Mouse (Mus musculus) lung, postnatal 25 days (tissue): ENCODE data around the gene Dynlt1a.
A peak's percentile ranks its signal among the peaks of the same experiment; 100 is the strongest.
"Not testable (repeated sequence)": the region's sequence is repeated elsewhere in the genome, so short reads cannot be mapped to it uniquely, and the experiment has no call there.

ENCODE experiments used
- DNase-seq: peaks from one replicate; pipeline ENCODE4 v3.0.0; 2022; ENCODE audit warnings: low spot score

Gene Dynlt1a

GRCm38 (mm10) chr17:6286169-6286568 lies 31.1 kb downstream of the Dynlt1a start:
- DNase-seq = not testable (repeated sequence)

GRCm38 (mm10) chr17:6283137-6283536 lies 34.2 kb downstream of the Dynlt1a start:
- not testable (repeated sequence) for DNase-seq

GRCm38 (mm10) chr17:6280513-6280912 lies 36.8 kb downstream of the Dynlt1a start:
- DNase-seq = not testable (repeated sequence)

GRCm38 (mm10) chr17:6279772-6280171 lies 37.5 kb downstream of the Dynlt1a start:
- not testable (repeated sequence) for DNase-seq

DNA sequence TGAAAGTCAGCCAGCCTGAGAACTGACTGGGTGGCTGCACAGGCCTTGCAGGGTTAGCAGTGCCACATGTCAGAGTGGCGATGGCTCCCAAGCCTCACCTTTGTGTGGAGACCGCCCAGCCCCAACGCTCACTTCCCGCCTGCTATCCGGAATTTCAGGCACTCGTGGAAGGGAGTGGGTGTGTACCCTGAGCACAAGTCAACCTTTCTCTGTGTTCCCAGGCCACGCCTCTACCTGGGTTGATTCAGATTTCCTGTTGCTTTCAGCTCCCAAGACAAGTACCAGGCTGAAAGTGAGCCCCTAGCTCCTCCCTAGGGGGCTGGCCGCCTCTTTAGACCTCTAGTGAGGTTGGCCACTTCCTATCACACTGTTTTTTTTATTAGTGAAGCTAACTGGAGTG lies 38.1 kb downstream of the Dynlt1a start:
- peak; percentile 49 for DNase-seq

GRCm38 (mm10) chr17:6274693-6275092 lies 42.6 kb downstream of the Dynlt1a start:
- DNase-seq = not testable (repeated sequence)

DNA sequence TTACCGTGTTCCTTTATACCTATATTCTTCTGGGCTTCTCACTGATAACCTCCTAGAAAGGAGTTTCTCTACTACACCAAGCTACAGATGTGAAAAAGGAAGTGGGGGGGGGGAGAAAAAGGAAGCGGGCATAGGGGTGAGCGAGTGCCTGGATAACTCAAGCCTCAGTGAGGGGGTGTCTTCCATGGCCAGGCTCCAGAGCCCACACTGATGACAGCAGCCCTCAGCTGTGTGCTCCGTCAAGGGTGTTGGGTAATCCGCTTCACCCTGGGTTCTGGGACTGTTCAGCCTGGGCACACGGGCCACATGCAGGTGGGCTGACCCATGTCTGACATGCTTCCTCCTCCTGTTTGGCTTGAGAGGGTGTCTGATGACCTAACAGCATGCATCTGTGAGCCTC lies 45.3 kb downstream of the Dynlt1a start:
- DNase-seq = not testable (repeated sequence)

DNA sequence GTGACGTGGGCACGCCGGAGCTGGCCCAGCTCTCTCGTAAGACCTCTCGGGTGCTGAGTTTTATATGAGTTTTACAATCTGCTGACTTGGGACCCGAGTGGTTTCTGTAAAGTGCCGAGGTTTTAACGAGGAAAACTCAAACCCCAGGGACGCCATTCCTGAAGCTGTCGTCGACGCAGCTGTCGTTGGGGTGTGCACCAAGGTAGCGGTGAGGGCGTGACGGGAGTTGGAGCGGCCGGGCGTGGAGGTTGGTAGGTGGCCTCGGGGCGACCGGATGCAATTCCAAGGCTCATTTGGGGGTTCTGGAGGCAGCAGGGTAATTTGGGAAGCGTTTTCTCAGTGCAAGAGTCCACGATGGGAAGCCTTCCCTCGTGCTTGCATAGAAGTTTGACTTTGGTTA lies 46.5 kb downstream of the Dynlt1a start:
- not testable (repeated sequence) for DNase-seq

GRCm38 (mm10) chr17:6269876-6270831 lies 47.1 kb downstream of the Dynlt1a start:
- DNase-seq = not testable (repeated sequence)

- DNase-seq = not testable (repeated sequence)
Measured at GRCm38 (mm10) chr17:6257070-6257456, 60.2 kb downstream of the Dynlt1a start.

DNA sequence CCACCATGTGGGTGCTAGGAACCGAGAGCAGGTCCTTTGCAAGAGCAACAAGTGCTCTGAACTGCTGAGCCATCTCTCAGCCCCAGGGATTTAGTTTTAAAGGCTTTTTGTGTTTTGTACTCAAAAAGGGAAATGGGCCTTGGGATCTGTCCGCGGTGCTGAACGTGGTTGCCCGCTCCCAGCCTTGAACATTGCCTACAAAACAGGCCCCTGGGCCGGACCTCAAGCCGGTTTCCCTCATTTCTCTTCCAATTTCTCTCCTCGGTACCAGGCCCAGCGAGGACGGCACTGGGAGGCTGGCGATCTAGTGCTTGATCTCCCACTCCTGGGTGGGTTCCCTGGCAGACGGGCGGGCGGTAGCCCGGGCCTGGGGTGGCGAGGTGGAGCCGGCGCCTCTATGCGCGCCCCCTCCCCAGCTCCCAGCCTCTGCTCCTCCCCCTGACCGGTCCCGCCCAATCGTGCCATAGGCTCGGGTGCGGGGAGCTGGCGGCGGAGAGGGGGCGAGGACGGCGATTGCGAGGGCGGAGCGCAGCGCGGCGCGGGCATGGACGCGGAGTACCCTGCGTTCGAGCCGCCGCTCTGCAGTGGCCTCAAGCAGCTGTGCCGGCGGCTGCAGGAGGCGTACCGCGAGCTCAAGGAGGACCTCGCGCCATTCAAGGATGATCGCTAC lies 60.8 kb downstream of the Dynlt1a start, which contains the start of gene Tmem181a:
TSS of gene Tmem181a (plus strand) at position 461 of the 670 bp plus-strand sequence.
- not testable (repeated sequence) for DNase-seq
